Mouse (Mus musculus) embryonic facial prominence, embryonic 11.5 days (tissue): Measurements from ENCODE around the gene Bhlhe41. TPM values are rescaled to one million over a fixed set of nuclear protein-coding genes. Genes with fewer than 3 reads are reported as not detected.
A peak's percentile ranks its signal among the peaks of the same experiment; 100 is the strongest.

Experiments
- ATAC-seq: fragments of 200-750 bp; cut with Nextera tagmentation; replicated peaks from 2 replicates; pipeline ENCODE4 v1.8.0; 2017; ENCODE audit warnings: low read depth; ENCODE audit not compliant: insufficient number of reproducible peaks, low FRiP score, low TSS enrichment
- DNase-seq: peaks from one replicate; pipeline ENCODE4 v3.0.0-alpha.2; 2015; ENCODE audit warnings: low spot score
- H3K27ac ChIP-seq: fragments of 300-500 bp; sonication (generic); replicated peaks from 2 replicates; pipeline ENCODE4 v1.5.1; 2014; ENCODE audit warnings: mild to moderate bottlenecking, low read depth, low read length, control low read depth
- H3K27me3 ChIP-seq: fragments of 300-500 bp; sonication (generic); 2 replicates; pipeline ENCODE4 v1.6.1; 2014; ENCODE audit warnings: mild to moderate bottlenecking, low read length, moderate library complexity, mixed read lengths; ENCODE audit not compliant: control insufficient read depth, insufficient read depth
- H3K36me3 ChIP-seq: fragments of 300-500 bp; sonication (generic); replicated peaks from 2 replicates; pipeline ENCODE4 v1.6.1; 2014; ENCODE audit warnings: low read depth, mild to moderate bottlenecking, low read length, moderate library complexity, mixed read lengths; ENCODE audit not compliant: control insufficient read depth, insufficient read depth
- H3K4me1 ChIP-seq: fragments of 300-500 bp; sonication (generic); 2 replicates; pipeline ENCODE4 v1.6.1; 2014; ENCODE audit warnings: low read length, mixed read lengths; ENCODE audit not compliant: control insufficient read depth, insufficient read depth
- H3K4me2 ChIP-seq: fragments of 300-500 bp; sonication (generic); 2 replicates; pipeline ENCODE4 v1.6.1; 2014; ENCODE audit warnings: low read depth, mild to moderate bottlenecking, control low read depth, low read length, moderate library complexity
- H3K4me3 ChIP-seq: fragments of 300-500 bp; sonication (generic); 2 replicates; pipeline ENCODE4 v1.5.1; 2014; ENCODE audit warnings: low read depth, low read length, control low read depth
- H3K9ac ChIP-seq: fragments of 300-500 bp; sonication (generic); replicated peaks from 2 replicates; pipeline ENCODE4 v1.6.1; 2014; ENCODE audit warnings: mild to moderate bottlenecking, control low read depth, low read length
- H3K9me3 ChIP-seq: fragments of 300-500 bp; sonication (generic); replicated peaks from 2 replicates; pipeline ENCODE4 v1.6.1; 2016; ENCODE audit warnings: mild to moderate bottlenecking, low read length, inconsistent platforms, mixed read lengths; ENCODE audit not compliant: control insufficient read depth
- WGBS: fragments of 180-500 bp; shearing (Covaris S2); extraction: QIAGEN DNeasy Blood & Tissue Kit; methylation state at CpG from one replicate; pipeline ENCODE4 v1.1.7; 2014; 5-methylcytosine and 5-hydroxymethylcytosine counted together
- polyA plus RNA-seq: library from polyadenylated mRNA; unstranded; fragments of >200 nt; fragmentation: Nextera tagmentation; extraction: Ambion mirVana; gene quantifications from 2 replicates; pipeline ENCODE4 v1.2.1, GENCODE M21; 2014

The Bhlhe41 gene
- polyA plus RNA-seq, 1 experiment from 2014 or later: 1.7 TPM

- WGBS: 0% methylated on average over 8 of the region's 8 CpGs
- Histone ChIP-seq H3K4me3 (peak overlapping the region; percentile 52), H3K27me3 (peaks cover 27% of the 10 kb centered on the region), H3K27ac (no peak overlapping the region), H3K4me1 (peaks cover 2% of the 10 kb centered on the region), H3K36me3 (no peaks in the 10 kb centered on the region), H3K4me2 (peak overlapping the region; percentile 95), H3K9ac (no peak overlapping the region), H3K9me3 (no peaks in the 10 kb centered on the region)
- ATAC-seq (no peak), DNase-seq (peak; percentile 32)
These were observed 1.2 kb downstream of the Bhlhe41 start for GRCm38 (mm10) chr6:145864171-145864570.

DNA sequence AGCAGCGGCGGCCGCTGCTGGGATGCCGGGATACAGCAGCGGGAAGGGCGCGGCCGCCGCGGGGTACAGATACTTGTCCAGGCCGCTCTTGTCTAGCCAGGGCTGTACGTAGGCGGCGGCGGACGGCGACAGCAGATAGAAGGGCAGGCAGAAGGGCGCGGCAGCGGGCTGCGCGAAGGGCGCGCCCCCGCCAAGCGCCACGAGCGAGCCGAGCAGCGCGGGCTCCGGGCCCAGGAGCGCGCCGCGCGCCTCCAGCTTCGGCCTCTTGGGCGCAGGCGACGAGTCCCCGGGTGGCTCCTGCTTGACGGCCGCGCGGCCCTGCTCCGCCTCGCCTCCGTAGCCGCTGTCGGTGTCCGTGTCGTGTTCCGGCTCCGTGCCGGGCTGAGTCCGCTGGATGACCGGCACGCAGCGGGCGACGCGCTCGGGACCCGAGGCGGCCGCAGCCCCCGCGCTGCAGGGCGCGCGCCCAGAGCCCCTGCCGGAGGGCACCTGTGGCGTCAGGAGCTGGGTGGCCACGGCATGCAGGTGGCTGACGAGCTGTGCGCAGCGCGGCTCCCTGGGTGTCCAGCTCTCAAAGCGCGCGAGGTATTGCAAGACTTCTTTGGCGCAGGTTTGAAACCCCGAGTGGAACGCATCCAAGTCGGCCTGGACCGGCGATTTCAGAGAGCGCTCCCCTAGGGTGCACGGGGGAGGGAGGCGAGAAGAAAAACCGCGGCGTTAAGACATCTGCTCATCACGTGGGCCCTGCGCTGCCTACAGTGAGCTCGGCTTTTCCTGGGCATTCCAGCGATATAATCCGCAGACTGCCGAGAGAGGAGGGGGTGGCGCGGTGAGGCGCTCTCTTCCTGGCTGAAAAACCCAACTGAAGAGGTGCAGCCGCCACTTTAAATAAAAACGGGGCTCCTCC lies 2.0 kb downstream of the Bhlhe41 start:
- WGBS: under 1% methylated on average over 96 of the region's 105 CpGs
- Histone ChIP-seq H3K36me3 (no peaks in the 10 kb centered on the region), H3K4me2 (peak overlapping the region; percentile 95), H3K9me3 (no peaks in the 10 kb centered on the region), H3K4me1 (peaks cover 2% of the 10 kb centered on the region), H3K4me3 (peak overlapping the region; percentile 52), H3K9ac (peak overlapping the region; percentile 37), H3K27ac (no peak overlapping the region), H3K27me3 (peaks cover 27% of the 10 kb centered on the region)
- DNase-seq (peak; percentile 79), ATAC-seq (peak; percentile 69)

- DNase-seq: peak; percentile 13
These were observed 2.7 kb downstream of the Bhlhe41 start for GRCm38 (mm10) chr6:145862739-145863064.

GRCm38 (mm10) chr6:145862321-145862720 lies 3.0 kb downstream of the Bhlhe41 start:
- Histone ChIP-seq H3K9ac (peak overlapping the region; percentile 37; the same call in 1 of the 2 replicates), H3K4me3 (peak overlapping the region; percentile 52), H3K4me1 (peaks cover 2% of the 10 kb centered on the region), H3K4me2 (peak overlapping the region; percentile 95), H3K27ac (no peak overlapping the region), H3K27me3 (peaks cover 27% of the 10 kb centered on the region), H3K36me3 (no peaks in the 10 kb centered on the region), H3K9me3 (no peaks in the 10 kb centered on the region)
- 19% methylated on average over 4 of the region's 4 CpGs for WGBS
- ATAC-seq (no peak), DNase-seq (no peak)

More at GRCm38 (mm10) chr6:145862739-145863064, 2.7 kb downstream of the Bhlhe41 start:
- under 1% methylated on average over 33 of the region's 35 CpGs for WGBS
- H3K4me3 ChIP-seq: peak overlapping the region; percentile 52
- no peak overlapping the region for H3K27ac ChIP-seq
- H3K36me3 ChIP-seq: no peaks in the 10 kb centered on the region
- H3K4me2 ChIP-seq: peak overlapping the region; percentile 95
- ATAC-seq: no peak
- no peaks in the 10 kb centered on the region for H3K9me3 ChIP-seq
- peaks cover 27% of the 10 kb centered on the region for H3K27me3 ChIP-seq
- H3K9ac ChIP-seq: peak overlapping the region; percentile 37
- peaks cover 2% of the 10 kb centered on the region for H3K4me1 ChIP-seq

DNA sequence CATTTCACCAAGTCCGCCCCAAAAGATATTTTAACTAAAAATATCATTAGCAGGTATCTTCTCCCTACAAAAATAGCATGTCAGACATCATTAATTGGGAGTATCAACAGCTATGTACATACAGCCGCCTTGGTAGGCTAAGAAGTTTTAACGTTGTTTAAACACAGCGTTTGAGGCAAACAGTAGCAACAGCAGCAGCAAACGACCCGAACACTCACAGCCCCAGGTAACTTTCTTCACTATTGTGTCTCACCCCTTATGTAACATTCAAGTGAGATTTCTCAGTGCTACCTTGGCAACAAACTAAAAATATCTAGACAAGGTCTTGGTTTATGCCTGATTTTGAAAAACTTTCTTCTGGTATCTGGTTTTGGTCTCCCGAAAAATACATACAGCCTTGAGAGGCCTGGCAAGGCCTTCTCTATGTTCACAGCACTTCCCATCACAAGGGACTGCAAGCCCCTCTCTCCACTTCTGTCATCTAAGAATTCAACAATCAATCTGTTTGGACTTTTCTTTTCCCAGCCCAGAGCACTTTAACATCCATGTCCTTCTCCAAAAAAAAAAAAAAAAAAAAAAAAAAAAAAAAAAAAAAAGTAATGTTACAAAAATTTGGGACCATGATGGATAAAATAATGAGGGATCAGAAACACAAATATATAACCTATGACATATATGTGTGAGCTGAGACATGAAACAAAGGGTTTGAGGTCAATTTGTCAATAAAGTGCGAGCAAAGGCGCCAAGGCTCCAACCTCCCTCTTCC lies 3.7 kb downstream of the Bhlhe41 start:
- no peak overlapping the region; the same call in 1 of the 2 replicates for H3K4me2 ChIP-seq
- peaks cover 2% of the 10 kb centered on the region for H3K4me1 ChIP-seq
- 74% methylated on average over 9 of the region's 9 CpGs for WGBS
- H3K4me3 ChIP-seq: no peak overlapping the region
- DNase-seq (no peak), ATAC-seq (no peak)
- H3K9ac ChIP-seq: no peak overlapping the region
- H3K9me3 ChIP-seq: no peaks in the 10 kb centered on the region
- no peaks in the 10 kb centered on the region for H3K36me3 ChIP-seq
- H3K27ac ChIP-seq: no peak overlapping the region
- H3K27me3 ChIP-seq: peaks cover 27% of the 10 kb centered on the region

DNA sequence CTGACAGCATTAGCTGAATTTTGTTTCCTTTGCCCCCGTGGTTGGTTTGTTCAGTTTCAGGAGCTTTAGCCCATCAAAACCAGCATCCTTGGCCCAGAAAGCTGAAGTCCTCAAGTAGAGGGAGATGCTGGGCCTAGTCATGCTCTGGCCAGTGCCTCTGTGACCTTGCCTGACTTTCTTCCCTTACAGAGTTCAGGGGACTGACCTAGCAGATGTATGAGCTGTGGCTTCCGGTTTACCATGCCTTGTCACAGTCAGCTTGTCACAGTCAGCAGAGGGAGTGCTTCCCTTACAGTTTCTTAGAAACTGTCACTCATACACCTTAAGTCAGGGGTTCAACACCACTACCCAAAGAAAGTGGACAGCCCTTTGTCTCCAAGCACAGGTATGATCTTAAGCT lies 5.0 kb downstream of the Bhlhe41 start:
- Histone ChIP-seq H3K9ac (no peak overlapping the region), H3K36me3 (no peaks in the 10 kb centered on the region), H3K4me1 (peaks cover 6% of the 10 kb centered on the region), H3K27me3 (peaks cover 27% of the 10 kb centered on the region), H3K9me3 (no peaks in the 10 kb centered on the region), H3K4me3 (no peak overlapping the region), H3K4me2 (no peak overlapping the region), H3K27ac (no peak overlapping the region)
- DNase-seq (no peak), ATAC-seq (no peak)
- 48% methylated on average over 2 of the region's 2 CpGs for WGBS

GRCm38 (mm10) chr6:145858414-145858813 lies 6.9 kb downstream of the Bhlhe41 start:
- Histone ChIP-seq H3K4me2 (no peak overlapping the region), H3K27me3 (peaks cover 14% of the 10 kb centered on the region), H3K9me3 (no peaks in the 10 kb centered on the region), H3K4me1 (peaks cover 6% of the 10 kb centered on the region; the same call in 1 of the 2 replicates), H3K4me3 (no peak overlapping the region), H3K9ac (no peak overlapping the region), H3K36me3 (no peaks in the 10 kb centered on the region), H3K27ac (no peak overlapping the region)
- DNase-seq (no peak), ATAC-seq (no peak)
- WGBS: 76% methylated on average over 8 of the region's 8 CpGs

- ATAC-seq (no peak), DNase-seq (no peak)
- H3K9me3 ChIP-seq: no peaks in the 10 kb centered on the region
- peaks cover 5% of the 10 kb centered on the region for H3K27me3 ChIP-seq
- 0 out of 2 replicates have a peak, but pooled peaks cover 3% of the 10 kb centered on the region for H3K4me1 ChIP-seq
- H3K36me3 ChIP-seq: no peaks in the 10 kb centered on the region
- 82% methylated on average over 7 of the region's 7 CpGs for WGBS
- H3K9ac ChIP-seq: no peak overlapping the region
- H3K4me2 ChIP-seq: no peak overlapping the region
- H3K4me3 ChIP-seq: no peak overlapping the region
- no peak overlapping the region for H3K27ac ChIP-seq
These were observed 7.9 kb downstream of the Bhlhe41 start for GRCm38 (mm10) chr6:145857428-145857827.
